Mouse (Mus musculus) testis, postnatal 10 days (tissue): Measurements from ENCODE around the gene Dlgap1.

Source experiments
- DNase-seq: peaks from one replicate; pipeline ENCODE4 v3.0.0; 2021; ENCODE audit warnings: low spot score

Dlgap1 gene

DNA sequence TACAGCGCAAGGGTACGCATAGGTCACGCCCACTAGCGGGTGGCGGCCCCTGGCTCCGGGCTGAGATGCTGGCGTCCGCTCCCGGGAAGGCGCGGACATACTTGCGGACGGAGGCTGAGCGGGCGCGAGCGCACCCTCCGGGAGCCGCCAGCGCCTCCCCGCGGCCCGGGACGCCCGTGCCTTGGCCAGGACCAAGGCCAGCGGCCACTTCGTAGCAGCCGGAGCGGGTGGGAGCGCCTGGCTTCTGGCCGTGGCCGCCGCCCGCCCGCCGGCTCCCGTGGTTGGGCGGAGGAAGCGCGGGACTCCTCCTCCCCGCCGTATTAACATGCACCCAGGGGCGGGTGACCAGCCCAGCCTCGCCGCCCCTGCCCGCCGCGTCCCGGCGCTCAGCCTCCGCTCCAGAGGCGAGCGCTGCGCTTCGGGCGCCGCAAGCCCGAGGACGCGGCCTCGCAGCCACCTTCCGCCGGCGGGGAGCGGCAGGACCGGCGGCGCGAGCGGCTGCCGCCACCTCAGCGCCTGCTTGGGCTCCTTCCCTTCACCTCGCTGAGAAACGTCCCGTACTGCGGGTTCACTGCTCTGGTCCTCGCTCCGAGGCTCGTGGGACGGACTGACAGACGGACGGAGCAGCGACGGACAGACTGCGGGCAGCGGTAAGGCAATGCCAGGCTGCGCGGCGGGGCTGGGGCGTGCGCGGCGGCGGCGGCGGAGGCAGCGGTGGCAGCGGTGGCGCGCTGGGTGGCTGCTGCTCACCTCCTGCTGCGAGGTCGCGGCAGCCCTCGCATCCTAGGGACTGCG lies at the start of gene Dlgap1:
Gene Dlgap1 (plus strand): TSS at position 53 of the 795 bp plus-strand sequence.
- peak; percentile 87 for DNase-seq

DNA sequence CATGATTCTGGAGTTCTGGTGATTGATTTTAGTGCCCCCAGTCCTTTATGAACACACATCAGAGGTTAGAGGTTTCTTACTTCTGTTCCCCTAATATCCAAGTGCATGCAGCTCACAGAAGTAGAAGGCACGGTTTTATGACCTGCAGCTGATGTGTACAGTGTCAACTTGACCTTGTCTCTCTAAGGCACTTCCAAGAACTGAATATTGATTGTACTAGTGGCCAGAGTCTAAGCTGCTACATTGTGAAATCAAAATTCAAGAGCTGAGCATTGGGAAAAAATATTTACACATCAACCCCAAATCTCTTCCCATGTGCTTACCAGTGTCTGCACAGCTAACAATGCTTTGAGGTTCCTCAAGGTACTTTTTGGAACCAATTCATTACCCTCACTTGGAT lies 13.9 kb upstream of the Dlgap1 start:
- no peak for DNase-seq

DNA sequence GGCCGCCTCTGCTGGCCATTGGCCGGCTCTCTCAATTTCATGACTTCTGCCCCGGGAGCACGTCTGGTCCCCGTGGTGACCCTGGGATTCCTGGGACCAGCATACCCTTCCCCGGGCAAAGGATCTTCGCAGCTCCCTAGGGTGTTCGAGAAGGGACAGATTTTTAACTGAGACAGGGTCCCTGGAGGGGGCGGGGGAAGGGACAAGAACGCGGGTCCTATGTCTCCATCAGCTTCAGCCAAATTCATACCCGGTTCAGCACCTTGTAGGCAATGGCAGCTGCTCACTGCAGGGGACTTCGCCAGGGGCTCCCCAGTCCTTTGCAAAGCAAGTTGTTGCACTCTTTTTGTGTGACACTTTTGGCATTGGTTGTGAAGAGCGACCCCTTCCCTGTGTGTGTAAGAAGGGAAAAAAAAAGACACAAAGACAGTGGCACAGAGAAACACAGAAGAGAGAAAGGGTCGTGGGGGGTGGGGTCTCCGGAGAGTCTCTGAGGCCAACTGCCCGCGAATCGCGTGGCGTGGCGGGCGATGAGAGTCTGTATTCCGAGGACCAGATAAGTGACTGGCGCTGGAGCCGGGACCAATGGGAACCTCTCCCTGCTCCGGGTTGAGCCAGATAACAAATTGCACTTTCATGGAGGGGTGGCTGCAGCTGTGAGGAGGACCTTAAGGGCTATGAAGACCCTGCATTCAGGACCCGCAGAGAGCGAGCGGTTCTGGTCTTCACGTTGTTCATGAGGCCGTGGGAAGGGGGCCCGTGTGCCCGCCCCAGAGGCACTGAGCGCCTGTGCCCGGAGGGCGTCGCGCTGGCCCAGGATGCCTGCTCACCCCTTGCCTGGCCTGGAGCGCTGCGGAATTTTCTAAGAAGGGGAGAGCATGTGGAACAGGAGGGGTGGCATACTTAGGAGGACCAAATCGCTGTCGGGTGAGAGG lies 1.2 kb downstream of the Dlgap1 start:
- DNase-seq = peak; percentile 45

DNA sequence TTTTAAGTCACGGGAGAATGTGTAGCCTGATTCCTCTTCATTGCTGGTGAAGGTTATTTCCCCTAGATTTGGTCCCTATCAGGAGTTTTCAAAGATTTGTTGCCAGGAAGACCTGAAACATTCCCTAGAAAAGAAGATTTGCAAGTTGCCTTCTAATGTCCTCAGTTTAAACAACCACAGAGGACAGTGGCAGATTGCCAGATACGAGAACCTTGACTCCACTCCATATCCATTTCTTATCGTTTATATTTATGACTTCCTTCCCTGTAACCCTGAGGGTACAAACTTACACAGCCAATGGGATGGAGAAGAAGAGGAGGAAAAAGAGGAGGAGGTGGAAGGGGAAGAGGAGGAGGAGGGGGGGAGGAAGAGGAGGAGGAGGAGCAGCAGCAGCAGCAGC lies 4.2 kb downstream of the Dlgap1 start:
- no peak for DNase-seq

DNA sequence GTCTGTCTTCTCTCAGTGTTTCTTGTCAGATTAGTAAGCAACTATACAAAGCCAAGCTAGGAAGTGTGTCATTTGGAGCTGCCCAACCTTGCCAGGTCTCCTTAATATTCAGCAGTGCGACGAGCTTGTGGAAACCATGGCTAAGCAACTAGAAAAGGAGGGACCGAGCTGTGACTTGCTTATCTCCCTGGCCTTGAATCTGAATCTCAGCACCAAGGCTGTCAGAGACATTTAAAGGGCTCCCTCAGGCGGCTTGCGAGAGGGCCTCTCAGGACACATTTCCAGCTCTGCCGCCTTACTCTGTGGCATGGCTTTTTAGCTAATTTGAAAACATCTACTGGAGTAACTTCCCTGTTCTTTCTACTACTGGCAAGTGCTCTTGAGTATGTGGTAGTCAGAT lies 5.1 kb downstream of the Dlgap1 start:
- peak; percentile 35 for DNase-seq

DNA sequence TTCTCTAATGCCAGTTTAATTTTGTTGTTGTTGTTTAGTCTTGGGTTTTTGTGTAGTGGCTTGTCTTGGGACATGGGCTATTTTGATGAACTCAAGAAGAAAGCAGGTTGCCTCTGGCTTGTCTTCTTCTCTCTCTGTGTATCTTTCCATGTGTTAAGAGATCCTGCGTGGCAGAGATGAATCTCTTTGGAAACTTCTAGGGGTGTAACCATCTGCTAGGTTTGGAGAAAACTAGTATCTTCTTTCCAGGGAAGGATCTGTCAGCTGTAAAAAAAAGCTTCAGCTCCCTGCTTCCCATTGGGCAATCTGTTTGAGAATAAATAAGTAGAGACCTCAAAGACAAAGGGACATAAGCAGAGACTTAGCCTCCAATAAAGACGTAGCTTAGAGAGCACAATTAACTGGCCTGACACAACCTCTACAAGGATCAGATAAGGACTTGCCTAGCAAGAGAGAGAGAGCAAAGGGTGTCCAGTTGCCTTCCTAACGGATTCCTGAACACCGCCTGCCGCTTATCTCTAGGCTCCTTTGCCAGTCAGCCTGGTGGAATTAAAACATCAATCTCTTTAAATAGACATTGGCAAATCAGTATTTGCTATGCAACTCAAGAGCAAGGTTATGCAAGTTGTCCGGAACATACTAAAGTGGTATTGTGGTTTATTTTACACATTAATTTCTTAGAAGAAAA lies 13.5 kb downstream of the Dlgap1 start:
- DNase-seq = no peak

DNA sequence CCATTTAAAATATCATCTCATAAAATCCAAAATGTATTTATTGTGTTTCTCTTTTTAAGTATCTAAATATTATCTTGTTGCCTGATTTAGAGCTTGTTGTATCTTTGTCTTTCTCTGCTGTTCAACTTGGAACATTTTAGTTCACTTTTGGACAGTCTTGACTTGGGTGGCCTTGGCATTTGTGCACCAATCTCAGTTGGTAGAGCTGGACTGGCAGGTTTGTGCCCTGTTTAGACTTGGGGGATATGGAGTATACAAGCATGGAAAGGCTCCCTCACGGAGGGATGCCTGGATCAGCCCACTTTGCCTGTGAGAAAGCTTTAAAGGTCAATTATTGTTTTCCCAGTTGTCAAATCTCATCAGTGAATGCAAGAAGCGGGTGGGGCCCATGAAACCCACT lies 27.5 kb downstream of the Dlgap1 start:
- DNase-seq = no peak

DNA sequence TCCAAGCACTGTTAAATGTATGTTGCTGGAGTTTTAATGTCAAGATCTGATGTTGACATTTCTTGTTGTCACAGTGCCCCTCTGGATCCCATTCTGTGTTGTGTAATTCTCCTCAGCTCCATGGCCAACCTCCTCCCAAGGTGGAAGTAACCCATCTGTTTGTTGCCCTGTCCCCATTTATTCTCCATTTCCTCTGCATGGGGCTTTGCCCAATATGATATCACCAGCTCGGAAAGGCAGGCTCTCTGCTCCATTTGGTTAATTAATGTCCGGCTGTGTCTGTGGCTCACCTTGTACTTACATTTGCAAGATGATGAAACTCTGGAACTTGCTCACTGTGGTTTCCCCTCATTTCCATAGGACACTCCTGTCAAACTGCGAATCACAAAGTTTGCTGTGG lies 33.2 kb downstream of the Dlgap1 start:
- DNase-seq = no peak

DNA sequence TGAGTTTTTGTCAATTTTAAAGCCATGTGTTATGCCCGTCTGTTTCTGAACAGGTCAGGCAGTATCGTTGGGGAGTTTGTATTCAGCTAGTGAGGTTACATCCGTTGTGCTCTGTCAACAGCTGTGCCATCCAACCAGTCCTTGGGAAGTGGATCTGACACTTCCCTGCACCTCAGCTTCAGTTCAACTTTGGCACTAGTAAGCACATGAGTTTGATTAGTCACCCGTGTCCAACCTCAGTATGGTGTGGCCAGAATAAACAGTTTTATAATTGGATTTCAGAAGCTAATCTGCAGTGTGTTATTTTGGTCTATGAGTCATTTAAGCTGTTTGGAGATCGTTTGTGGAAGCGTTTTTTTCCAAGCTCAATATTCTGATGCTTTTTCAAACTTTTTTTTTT lies 35.8 kb downstream of the Dlgap1 start:
- no peak for DNase-seq

DNA sequence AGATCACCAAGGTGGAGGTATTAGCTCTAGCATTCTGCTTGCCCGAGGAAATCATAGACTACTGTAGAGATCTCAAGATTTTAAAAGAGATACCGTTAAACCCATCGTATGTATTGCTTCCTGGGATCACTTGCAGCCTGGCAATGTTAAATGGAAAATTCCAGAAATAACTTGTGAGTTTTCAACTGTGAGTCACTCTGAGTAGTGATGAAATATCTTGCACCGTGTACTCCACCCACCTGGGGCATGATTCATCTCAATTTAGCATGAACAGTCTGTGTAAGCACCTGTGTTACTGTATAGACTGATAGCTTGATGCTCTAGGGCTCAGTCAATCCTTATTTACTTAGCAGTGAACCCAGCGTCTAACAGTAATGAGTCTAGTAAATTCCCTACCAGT lies 38.7 kb downstream of the Dlgap1 start:
- DNase-seq = no peak

DNA sequence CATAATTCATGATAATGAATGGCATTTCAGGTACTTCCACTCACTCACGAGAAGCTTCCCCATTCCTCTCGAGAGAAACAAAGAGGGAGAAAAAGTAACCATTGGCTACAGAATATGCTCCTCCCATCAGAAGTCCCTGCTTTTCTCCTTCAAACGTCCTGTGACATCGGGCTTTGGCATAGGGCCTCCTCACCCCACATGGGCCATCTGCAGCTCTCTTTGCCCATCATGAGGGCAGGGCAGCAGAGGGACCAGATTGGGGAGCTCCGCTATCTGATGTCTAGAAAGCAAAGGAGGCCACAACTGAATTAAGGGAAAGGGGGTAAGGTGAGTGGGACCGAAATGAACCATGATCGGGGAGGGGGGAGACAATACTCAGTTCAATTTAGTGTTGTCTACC lies 47.6 kb downstream of the Dlgap1 start:
- DNase-seq = no peak

DNA sequence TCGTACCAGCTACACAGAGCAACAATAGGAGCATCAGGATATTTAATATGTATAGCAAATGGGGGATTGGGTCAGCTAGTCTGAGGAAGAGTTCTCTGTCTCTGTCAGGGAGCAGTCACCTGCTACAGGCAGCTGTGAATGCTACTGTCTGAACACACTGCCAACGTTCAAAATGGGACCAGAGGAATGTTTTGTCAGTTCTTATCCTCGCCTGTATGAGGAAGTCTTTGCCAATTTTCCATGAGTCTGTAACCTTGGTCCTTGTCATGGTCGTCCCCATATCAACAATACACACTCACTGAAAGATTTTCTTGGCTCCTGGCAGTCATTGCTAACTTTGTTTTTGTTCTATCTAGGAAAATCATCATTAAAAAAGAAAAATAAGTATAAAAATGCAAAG lies 51.5 kb downstream of the Dlgap1 start:
- no peak for DNase-seq

DNA sequence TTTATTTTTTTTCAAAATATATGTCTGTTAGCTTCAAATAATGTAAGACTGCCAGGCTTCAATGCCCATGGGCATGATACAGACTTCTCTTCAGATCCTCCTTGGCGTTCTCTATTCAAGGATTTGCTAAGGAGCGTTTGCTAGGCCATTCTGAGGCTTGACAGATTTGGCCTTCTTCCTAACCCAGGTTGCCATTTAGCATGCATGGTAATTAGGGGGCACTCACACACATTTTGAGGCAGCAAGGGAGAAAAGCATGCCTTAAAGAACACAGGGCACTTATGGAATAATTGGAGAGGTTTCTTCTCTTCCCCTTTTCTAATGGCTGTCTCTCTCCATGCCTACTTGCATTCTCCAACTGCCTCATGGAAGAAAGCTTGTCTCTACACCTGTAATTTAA lies 53.7 kb downstream of the Dlgap1 start:
- DNase-seq = no peak

DNA sequence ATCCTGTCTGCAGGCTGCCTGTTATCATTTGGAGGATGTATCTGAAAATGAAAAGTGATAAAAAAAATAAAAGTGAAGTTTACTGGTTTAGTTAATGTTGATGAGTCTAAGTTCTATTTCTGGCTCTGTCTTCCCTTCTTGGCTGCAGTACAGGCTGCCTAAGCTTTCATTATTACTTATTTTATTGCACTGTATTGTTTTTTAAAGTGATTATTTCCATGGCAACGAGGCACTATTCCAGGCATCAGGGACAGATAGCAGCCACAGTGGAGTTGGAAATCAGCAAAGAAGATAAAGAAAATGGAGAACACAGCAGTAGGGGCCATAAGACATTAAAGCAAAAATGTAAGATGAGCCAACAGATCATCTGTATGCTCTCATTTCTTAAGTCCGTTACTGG lies 66.0 kb downstream of the Dlgap1 start:
- DNase-seq = no peak

DNA sequence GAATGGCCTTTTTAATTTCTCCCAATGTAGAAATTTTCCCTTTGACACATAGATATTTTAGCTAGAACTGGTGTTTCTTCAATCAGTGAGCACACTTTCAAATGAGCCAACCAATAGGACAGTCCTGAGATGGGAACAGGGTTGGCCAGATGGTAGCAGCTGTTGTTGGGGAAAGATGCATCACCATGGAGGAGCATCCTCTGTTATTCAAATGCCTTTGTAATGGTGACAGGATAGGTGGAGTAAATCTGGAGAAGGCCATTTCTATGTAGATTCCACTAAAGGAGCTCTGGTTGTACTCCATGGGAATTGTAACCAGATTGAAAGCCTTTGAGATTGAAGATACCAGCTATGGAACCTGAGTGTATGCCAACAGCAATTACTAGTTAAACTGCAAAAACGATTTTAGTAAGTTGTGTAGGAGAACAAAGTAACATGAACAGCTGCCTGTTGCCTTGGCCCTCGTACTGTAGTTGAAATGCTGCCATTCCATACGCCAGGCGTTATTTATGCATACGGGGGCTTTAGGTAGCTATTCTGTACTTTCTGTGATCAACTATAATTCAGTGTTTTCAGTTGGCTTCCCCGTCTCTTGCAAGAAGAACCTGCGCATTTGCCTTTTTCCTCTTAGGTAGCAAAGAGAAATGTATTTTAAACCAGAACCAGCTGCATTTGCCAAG lies 72.0 kb downstream of the Dlgap1 start:
- DNase-seq = peak; percentile 43

DNA sequence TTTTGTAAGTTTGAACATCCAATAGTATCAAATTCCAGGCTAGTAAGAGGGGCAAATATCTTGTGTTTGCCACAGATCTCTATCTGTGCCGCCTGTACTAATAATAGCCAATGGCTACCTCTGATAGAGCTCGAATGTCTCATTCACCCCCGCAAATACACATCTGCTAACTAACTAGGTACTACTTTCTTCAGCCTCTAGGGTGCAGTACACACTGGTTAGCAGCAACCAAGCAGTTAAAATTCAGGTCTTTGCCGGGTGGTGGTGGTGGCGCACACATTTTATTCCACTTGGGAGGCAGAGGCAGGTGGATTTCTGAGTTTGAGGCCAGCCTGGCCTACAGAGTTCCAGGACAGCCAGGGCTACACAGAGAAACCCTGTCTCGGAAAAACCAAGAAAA lies 99.4 kb downstream of the Dlgap1 start:
- no peak for DNase-seq

DNA sequence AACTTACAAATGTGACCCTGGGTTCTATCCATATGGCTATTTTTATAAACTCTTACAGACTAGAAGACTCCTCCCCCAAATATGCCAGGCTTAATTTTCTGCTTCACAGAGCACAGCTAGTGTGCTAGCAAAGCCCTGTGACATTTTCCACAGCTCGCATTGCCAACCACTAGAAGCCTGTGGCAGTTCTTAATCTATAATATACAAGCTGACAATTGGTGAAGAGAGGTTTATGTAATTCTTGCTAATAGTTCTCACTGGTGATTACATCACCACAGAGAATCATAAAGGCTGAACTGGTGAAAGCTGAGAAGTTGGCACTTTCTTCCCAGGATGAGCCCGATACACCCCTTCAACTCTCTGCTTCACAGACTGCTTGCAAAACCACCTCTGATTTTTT lies 103.2 kb downstream of the Dlgap1 start:
- DNase-seq = no peak

DNA sequence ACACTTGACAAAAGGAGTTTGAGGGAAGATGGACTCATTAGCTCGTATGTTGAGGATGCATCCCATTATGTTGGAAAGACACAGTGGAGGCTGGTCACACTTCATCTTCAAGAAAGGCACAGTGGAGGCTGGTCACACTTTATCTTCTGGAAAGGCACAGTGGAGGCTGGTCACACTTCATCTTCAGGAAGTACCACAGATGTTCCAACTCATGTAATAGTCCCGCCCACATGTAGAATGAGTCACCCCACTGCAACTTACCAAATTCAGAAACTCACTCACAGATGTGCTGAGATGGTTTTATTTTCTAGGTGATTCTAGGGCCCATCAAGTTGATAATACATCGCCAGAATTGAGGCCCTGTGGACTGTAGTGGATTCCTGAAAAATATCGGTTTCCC lies 119.3 kb downstream of the Dlgap1 start:
- DNase-seq = no peak

DNA sequence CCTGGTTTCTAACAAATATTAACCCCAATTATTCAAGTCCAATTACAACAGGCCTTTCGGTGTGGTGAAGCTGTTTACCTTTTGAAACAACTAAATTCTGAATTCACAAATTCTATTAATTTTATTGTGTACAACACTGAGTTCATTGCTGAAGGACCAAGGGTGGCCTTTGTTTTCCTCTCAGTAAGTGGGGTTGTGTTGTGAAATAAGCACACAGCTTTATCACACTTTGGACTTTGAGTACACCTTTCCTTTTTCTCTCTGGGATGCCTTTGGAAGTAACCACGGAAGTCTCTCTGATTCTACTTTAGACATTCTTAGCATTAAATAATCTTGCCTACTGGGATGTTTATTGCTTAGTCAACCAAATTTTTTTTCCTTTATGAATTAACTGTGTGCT lies 121.9 kb downstream of the Dlgap1 start:
- DNase-seq = no peak

DNA sequence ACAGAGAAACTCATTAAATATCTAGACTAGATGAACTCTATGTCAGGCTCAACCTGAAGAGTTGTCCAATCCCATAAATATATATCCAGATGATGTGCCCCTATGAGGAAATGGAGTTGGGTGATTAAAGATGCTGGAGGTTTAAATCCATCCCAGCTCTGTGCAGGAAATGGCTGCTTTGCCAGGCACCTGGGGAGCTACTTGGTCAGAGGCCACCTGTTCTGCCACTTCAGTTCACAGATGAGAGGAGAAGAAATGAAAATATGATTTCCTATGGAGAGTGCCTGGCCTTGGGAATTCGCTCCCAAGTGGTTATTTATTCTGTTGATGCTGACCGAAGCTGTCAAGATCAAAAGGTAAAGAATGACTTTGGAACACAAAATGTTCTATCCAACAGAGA lies 160.3 kb downstream of the Dlgap1 start:
- DNase-seq = no peak

DNA sequence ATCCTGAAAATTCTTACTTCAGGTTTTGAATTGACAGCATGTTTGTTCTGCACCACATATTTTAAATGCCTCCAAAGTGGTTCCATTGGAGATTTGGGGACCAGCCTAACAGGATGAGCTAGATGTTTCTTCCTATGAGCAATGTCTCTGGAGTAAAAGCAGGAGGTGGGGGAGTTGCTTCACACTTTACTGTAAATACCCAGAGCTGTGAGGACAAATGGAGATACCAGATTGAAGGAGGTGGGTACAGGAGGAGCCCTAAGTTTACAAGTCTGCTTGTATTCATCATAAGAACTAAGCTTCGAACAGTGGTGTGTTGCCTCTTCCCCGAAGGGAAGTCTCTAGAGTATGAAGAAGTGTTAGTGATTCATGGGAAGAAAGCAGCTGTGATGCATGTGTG lies 201.0 kb downstream of the Dlgap1 start:
- DNase-seq = no peak

DNA sequence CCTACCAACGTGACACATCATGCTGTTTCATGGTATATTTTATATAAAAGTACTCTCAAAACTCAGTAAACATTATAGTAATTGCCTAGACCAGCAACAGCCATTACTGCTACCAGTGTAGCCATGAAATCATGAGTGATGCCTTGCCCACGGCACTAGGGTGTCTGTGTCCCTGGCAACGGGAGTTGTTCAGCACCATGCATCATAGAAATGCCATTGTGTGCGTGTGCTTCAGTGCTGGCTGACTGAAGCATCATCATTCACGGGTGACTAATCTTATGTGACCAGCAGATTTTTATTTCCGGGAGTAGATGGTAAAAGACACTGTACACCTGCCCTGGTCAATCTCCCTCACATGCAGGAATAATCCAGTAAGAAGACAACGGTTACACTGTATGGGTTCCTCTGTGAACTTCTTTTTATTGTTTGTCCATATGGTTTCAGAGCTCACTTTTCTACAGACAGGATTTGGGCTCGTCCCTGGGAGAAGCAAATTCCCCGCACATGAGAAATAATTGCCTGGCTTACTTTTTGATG lies 203.7 kb downstream of the Dlgap1 start:
- DNase-seq = no peak
